Mouse (Mus musculus): ENCODE data around the gene Tcp1.
"Not testable (repeated sequence)": the region's sequence is repeated elsewhere in the genome, so short reads cannot be mapped to it uniquely, and the experiment has no call there.

Gene Tcp1

DNA sequence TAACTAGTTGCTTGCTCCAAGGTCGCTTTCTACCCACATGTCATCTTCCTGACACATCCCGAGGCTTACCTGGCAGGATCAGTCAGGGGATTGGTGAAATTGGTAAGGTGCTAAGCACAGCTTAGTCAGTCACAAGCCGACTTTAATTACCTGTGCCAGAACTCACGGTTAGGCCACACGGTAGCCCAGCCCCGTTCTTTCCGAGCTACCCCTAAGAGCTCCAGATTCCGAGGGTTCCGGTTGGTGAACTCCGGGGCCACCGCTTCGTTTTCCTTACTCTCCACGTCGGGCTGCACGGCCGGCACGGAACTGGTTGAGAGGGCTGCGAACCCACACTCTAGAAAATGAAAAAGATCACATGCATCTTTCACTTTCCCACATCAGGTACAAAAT is at the start of gene Tcp1:
TSS of gene Tcp1 (plus strand) at position 214 of the 393 bp plus-strand sequence.
- no peak for DNase-seq

DNA sequence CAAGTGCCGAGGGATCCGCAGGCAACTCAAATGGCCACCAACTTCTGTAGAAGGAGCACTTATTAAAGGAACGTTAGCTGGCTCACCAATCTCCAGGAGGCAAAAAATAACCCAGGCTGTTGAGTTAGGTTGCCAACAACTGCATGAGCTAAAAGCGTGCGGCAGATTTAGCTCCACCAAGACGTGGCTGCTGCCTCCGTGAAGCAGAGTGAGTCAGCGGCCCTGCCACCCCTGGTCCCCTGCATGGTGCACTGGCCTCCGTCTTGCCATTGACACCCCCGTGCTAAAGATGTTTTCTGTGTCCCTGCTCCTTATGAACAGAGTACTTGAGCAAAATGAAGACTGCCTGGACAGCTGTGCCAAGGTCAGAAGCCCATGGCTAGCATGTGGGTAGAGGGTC is 48.6 kb upstream of the Tcp1 start:
- no peak for DNase-seq

DNA sequence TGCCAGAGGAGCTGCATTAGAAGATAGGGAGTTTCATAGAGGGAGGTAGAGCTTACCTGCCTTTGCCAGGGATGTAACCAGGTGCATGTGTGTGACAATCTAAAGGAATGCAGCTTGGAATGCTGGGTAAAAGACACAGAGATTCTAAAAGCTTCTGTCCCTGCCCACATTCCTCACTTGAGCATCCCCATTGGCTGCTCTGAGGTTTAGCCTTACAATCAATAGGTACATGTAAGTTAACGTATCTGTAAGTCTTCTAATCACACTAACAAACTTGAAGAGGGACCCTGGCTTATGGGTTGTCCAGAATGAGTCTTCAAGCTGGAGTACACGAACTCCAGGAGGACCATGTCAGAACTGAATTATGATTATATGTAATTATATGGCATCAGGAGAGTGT is 47.5 kb upstream of the Tcp1 start, which contains the start of gene Mas1:
TSS of gene Mas1 (minus strand) at position 101 of the 400 bp plus-strand sequence.
- no peak for DNase-seq

DNA sequence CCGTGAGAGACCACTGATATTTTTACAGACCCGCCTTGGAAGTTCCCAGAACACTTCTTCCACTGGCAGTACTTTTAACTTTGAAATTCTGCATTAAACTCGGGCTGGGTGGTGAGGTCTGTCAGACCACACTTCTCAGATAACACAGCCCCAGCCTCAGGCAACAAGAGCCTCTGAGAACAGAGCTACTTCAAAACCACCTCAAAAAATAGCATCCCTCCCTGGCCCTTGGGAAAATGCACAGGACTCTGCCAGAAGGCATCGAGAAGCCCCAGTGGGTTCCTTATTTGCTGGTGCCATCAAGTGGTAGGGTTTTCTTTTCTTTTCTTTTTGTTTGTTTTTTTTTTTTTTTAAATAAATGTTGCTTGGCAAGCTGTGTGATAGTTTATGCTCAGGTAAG is 46.9 kb upstream of the Tcp1 start:
- DNase-seq = no peak

DNA sequence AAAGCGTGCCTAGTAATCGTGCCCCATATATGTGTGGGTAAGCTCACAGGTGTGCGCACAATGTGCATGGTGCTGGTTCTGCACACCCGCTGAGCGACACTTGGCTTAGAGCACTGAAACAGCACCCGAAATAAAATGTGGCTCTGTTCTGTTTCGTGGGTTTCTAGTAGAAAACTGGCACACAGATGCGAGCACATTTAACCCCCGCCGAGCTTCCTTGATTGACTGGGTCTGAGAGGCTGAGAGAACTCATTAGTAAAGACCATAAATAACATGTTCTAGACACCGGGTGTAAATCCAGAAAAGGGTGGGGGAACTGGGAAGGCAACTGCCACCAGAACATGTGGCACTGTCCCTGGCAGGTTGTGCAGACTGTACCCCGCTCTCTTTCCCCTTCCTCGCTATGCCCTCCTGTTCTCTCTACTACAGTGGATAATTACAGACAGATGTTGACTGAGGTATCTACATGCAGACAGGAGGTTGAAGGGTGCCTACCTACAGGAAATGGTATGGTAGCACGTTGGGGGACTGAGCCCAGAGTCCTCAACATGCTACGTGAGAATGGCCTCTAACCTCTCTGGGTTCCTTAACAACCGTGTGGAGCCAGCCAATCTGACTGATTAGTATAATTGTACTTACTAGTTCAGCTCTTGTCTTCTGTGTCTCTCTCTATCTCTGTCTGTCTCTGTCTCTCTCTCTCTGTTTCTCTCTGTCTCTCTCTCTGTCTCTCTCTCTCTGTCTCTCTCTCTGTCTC is 43.0 kb upstream of the Tcp1 start:
- DNase-seq = no peak

DNA sequence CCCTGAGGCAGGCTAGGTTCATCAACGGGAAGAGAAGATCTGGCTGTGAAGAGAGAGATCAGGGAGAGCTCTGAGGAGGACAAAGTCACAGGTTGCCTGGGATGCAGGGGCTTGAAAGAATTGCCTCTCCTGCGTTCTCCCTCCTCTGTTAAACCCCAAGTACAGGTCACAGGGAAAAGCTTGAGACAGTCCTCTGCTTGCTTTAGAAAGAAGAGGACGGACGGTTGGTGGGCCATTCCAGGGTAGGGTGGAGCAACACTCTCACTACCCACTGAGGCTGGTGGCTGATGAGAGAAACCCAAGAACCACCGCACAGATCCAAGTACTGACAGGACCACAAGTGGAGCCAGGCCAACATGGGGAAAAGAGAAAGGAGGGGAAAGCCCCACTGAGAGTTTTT is 39.8 kb upstream of the Tcp1 start, which contains the start of gene Mrgprh:
TSS of gene Mrgprh (plus strand) at position 301 of the 400 bp plus-strand sequence.
- DNase-seq = no peak

DNA sequence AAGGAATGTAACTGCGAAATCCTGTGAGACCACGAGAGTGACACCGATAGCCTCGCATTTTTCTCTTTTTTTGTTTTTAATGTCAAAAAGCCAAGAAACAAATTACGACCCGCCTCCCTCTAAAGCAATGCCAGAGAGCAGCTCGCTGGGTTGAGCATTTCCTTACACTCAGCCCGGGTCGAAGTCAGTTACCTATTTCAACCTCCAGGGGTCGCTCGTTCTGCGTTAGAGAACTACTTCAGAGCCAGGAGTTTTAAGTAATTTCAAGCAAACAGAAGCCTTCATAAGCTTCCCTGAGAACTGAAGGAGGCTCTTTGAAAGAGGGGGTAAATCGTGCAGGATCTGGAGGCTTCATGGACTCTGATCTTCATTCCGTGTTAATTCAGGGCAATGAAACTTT is 35.3 kb upstream of the Tcp1 start:
- DNase-seq = peak; percentile 89

DNA sequence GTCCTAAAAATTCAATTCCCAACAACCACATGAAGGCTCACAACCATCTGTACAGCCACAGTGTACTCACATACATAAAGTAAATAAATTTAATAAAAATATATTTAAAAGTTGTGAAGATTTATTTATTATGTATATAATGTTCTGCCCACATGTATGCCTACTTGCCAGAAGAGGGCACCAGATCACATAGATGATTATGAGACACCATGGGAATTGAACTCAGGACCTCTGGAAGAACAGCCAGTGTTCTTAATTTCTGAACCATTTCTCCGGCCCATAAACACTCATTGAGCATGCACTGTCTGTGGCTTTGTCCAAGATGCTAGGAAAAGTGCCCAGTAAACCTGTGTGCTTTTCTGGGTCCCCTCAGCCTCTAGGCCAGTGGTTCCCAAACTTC is 34.3 kb upstream of the Tcp1 start:
- no peak for DNase-seq

DNA sequence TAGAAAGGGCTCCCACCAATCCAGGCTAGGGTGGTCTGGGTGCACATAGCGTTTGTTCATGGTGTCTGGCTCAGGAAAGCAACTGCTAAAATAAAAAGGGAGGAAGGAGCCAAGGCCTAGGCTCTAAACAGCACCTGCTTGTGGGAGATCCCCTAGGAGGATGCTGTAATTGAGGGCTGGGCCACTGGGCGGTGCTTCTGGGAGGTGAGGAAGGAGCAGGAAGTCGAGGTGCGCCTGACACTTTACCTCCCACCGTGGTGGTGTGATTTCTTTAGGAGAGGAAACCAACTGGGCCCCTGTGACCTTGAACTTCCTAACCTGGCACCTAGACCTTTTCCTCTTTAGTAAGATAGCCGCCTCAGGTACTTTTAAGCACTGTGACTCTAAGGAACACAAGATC is 28.9 kb upstream of the Tcp1 start:
- DNase-seq = no peak

DNA sequence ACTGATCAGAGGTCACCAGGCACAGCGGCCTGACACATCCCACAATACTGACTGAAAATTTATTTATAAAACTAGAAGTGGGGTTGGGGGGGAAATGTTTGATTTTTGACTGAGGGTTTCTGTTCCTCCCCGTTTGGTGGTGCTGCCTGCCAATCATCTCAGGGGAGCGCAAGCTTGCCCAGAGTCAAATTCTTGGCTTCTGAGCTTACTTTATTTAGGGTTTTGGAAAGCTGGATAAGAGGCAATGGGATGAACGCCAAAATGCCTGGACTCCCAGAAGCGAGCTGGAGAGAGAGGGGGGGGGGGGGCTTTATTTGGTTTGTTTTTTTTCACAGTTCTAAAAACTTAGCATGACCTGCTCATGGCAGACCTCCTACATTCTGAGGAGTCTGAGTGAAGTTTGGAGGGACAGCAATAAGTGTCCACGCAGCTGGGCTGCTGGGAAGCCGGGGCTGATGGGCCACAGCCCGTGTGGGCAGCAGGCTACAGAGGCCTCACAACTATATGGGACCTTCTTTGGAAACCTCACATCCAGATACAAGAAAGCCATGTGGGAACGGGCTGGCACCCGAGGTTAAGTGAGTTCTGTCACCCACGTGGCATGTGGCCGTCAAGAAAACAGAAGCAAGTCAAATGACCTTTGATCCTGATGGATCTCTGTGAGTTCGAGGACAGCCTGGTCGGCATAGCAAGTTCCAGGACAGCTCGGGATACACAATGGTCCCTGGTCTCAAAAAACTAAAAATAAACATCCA is 28.3 kb upstream of the Tcp1 start:
- DNase-seq = peak; percentile 23

DNA sequence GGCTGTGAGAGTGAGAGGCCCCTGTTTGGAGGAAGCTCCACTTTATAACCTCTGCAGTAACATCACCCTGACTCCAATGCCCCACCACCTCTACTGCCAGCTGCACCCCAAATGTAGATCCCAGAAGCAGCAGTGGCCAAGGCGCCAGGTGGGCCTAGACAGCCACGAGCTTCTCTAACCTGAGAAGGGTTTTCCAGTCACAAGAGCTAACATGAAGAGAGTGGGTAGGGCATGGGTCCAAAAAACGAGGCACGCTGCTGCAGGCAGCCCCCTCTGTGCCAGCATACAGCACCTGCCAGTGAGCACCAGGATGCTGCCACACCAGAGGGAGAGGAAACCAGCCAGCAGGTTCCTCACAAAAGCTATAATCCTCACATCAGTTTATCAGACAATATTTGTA is 24.4 kb upstream of the Tcp1 start:
- DNase-seq = no peak

DNA sequence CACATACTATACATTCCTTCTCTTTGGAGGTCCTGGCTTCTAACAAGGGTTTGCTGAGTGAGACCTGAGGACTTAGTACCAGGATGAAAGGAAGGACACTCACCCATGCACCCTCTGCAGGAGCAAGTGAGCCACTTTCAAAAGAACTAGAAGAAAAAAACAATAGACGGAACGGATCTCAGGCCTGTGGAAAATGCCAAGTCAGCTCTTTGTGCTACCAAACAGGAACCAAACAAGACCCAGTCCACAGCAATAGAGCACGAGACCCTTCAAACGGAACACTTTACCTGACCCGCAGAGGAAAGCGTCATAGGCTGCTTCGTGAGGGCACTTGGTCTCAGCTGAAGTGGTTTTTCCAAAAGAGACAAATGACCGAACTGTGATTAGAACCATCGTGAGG is 23.5 kb upstream of the Tcp1 start:
- DNase-seq = no peak

DNA sequence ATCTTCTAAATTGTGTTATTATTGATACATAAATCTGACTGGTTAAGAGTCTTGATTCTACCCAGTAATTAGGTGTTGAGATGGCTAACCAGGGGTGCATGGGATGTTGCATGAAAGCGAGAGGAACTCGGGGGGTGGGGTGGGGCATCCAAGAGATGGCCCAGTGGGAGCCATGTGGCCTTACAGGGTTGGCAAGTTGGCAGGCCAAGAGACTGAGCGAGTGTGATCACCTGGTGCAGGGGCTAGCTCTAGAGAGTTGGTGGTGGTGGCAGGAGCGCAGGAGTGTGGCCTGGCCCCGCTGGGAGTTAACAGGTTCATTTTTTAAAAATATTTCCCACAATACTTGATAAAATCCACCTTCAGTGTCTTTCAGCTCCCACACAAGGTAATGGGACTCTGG is 17.8 kb upstream of the Tcp1 start:
- no peak for DNase-seq

DNA sequence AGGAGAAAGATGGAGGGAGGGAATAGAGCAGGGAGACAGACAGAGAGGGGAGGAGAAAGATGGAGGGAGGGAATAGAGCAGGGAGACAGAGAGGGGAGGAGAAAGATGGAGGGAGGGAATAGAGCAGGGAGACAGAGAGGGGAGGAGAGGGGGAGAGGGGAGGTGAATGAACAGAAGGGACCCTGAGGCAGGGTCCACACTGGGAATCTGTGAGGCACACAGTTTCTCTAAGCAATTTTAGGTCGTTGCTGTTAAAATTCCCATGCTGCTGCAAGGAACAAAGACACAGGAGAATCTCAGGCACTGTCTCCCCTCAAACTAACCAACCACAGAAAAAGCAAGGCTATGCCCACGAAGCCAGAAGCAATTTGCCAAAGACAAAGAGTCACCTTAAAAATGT is 16.9 kb upstream of the Tcp1 start:
- not testable (repeated sequence) for DNase-seq

DNA sequence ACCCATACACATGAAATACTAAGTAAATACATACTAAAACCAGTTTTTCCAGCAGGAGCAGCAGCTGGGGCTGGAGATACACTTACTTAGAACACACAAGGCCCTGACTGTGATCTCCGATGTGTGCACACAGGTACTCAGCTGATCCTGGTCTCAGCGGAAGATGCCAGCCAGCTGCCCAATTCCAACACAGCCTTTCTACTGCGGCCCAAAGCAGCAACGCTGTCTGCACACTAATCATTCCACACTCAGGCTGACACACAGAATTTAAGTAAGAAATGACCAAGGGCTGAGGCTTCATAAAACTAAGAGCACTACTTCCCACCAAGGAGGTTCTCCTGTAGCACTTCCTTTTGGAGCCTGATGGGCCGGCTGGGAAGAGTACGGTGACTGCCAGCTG is 13.2 kb upstream of the Tcp1 start:
- DNase-seq = no peak

DNA sequence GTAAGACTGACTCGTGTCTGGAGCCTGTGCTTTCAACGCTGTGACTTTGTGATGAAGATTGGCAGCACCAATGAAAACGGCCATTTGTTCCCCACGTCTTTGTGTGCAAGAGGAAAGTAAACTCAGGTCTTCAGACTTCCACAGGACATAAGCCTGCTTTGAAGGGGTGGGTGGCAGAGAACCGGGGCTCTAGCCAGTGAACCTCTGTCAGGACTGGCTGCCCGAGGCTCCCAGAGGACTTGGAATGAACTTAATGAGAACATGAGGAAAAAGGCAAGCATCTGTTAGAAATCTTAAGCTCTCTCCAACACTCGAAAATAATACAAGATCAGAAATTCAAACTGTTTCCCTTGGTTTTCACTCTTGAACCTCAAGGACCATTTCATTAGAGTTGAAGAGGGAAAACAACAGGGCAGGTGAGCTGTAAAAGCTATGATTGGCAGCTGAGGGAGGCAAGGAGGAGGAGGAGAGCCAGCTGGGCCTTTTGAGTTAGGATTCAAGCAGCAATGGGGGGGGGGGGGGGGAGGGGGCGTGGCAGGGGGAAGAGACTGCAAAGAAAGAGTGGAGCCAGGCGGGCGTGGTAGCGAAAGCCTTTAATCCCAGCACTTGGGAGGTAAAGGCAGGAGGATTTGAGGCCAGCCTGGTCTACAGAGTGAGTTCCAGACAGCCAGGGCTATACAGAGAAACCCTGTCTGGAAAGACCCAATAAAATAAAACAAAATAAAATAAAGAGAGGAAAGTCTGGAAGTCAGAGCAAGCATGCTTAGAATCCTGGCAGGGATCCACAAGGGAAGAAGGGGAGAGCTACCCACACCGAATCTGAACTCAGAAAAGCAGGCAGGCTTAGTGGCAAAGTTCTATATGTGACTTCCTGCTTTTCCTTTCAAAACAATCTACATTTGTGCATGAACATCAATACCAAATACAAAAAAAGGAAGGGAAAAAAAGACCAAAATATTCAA is 11.8 kb upstream of the Tcp1 start:
- no peak for DNase-seq

DNA sequence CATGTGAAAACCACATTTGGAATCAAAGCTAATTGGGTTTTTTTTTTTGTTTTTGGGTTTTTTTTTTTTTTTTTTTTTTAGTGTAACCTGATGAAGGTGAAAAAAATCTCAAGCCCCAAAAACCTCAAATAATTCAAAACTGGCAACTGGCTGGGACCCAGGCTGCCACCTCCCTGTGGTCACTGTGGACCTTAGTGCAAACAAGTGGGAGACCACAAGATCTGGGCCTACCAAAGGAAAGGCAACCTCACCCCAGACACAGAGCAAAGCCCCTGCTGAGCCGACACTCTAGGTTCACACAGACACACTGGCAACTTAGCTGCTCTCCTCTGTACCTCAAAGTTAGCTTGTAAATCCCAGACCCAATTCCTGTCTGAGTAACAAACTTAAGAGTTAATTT is 11.2 kb upstream of the Tcp1 start:
- DNase-seq = no peak

DNA sequence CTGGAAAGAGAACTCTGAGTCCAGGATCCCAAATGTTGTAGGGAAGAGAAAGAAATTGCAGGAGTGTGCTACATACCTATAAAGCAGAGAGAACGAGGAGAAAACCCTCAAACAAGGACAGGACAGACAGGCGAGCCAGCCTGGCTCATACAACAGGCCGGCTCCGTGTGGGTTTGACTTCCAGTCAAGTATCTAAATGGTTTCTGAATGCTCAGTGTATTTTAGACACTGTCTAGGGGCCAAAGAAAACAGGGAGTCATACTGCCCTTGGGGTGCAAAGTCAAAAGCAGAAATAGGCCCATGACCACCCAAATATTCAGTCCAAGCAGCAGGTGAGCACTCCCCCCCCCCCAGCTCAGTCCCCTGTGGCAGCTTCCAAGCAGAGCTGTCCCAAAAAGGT is 9.7 kb upstream of the Tcp1 start:
- no peak for DNase-seq

DNA sequence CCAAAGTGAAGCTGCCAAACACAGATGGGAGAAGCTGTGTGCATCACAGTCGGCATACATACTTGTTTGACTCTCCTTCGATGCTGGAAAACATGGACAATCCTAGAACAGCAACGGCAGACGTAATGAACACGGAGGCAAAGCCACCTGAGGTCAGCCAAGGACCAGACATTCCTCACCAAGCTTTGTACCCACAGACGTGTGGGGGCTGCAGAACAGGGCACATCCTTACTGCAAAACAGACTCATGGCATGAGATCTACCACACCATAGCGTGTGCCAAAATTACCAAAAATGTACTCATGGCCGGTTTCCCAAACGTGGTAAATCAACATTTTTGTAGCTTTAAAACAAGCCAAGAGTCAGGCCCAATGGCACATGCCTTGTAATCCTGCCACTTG is 9.1 kb upstream of the Tcp1 start:
- no peak for DNase-seq

DNA sequence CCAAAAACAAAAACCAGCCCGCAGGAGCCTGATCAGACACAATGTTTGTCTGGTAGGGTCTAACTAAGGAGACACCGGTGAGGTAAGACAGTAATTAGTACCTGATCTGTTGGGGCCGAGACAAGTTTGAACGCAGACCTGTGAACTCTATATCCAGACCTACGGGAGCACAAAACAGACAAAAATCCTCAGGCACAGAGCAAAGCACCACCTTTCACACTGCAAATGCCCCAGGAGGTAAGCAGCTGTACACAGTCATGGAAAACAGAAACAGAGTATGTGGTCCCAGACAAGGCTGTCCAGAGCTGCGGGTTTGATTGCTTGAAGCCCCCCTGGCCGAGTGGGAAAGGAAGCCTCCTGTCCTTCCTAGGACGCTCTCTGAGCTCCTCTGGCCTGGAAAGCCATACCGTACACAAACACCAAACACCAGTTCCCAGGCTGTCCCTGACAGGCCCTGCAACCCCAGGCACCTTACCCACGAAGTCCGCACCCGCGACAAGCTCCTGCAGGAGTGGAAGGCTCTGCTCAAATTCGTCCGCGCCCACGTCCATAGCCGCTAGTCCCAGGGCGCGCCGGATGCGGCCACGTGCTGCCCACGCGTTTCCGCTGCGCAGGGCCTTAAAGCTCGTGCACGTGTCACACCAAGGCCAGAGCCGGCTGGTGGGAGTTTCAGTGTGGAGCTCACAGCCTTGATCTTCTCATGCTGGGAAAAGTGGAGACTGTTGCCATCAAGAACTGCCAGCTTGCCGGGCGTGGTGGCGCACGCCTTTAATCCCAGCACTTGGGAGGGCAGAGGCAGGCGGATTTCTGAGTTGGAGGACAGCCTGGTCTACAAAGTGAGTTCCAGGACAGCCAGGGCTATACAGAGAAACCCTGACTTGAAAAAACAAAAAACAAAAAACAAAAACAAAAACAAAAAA is 5.9 kb upstream of the Tcp1 start, which contains the start of gene Pnldc1:
TSS of gene Pnldc1 (minus strand) at position 870 of the 920 bp plus-strand sequence.
- DNase-seq = no peak

DNA sequence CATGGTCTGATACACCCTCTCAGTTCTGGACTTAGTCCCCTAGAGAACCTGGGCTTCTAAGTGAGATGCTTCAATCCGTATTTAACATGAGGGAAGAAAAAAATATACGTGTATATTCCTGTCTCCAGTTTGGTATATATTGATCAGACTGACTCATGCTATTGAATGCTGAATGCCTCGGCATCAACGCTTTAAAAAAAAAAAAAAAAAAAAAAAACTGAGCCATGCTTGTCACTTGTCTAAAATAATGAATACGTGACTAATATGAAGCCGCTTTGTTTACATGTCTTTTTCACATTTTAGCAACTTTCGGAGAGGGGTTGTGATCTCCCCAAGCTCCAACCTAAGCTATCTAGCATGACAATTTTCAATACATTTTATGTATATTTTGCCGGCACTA is 5.1 kb upstream of the Tcp1 start:
- DNase-seq = no peak

All from lung, postnatal 14 days (tissue).